Mouse (Mus musculus) heart, postnatal 0 days (tissue): Measurements from ENCODE around the gene Tshz2.

ENCODE experiments used
- CTCF ChIP-seq: IDR thresholded peaks from 2 replicates; pipeline ENCODE4 v1.5.1; 2016; ENCODE audit warnings: antibody characterized with exemption, control low read depth, low read depth
- EP300 ChIP-seq: IDR thresholded peaks from 2 replicates; pipeline ENCODE4 v1.6.1; 2016; ENCODE audit warnings: antibody characterized with exemption, low read depth

- TF ChIP-seq CTCF (no peak), EP300 (no peak)
These were observed 221.7 kb downstream of the Tshz2 start for GRCm38 (mm10) chr2:169854491-169854890.
